Comparison of ENCODE assay signal across 15 mouse cellular contexts in the genomic region with DNA sequence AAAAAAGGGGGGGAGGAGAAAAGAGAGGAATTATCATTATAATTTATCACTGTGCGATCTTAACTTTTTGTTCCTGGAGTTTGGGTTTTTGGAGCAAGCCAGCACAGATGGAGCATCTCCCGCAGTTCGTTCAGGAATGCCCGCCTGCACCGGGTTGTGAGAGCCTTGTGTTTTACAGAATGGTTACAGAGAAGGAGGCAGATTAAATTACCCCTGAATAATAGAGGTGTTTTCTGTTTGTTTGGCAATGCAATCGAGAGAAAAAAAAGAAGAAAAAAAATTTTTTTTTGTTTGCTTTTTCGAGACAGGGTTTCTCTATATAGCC.
"Had no signal": no experiment of that assay in that cellular context is flagged by ENCODE, and none has a peak within 500 bp of the region (broad histone marks: within the 10 kb centered on the region; RNA-seq: fewer than 3 reads in every experiment).

No protein-coding gene starts in this region.

- H3K4me2 ChIP-seq: limb, embryonic 15.5 days; liver, embryonic 11.5 days; midbrain, embryonic 11.5 days had no signal

- H3K36me3 ChIP-seq: limb, embryonic 12.5 days; limb, embryonic 15.5 days had no signal

- H3K27ac ChIP-seq: limb, embryonic 12.5 days; limb, embryonic 15.5 days; liver, embryonic 14.5 days had no signal

- H3K4me3 ChIP-seq: limb, embryonic 12.5 days; limb, embryonic 15.5 days had no signal

- ATAC-seq: intestine, postnatal 0 days; lung, postnatal 0 days had no signal

- H3K9me3 ChIP-seq: limb, embryonic 15.5 days had no signal

- H3K9ac ChIP-seq: limb, embryonic 12.5 days; limb, embryonic 15.5 days; liver, embryonic 14.5 days; liver, postnatal 0 days; lung, embryonic 14.5 days had no signal

- DNase-seq: left cerebral cortex, postnatal 4 days; liver, postnatal 0 days; lung, embryonic 14.5 days; lung, postnatal 36 days; midbrain, embryonic 14.5 days; thymus, adult 2 months; thymus, postnatal 14 days; thymus, postnatal 4 days had no signal
